Mouse (Mus musculus) neural tube, embryonic 13.5 days (tissue): ENCODE measurements around the gene Cdk2ap2. TPM values are rescaled to one million over a fixed set of nuclear protein-coding genes. Genes with fewer than 3 reads are reported as not detected.
A peak's percentile ranks its signal among the peaks of the same experiment; 100 is the strongest.
"Not testable (repeated sequence)": the region's sequence is repeated elsewhere in the genome, so short reads cannot be mapped to it uniquely, and the experiment has no call there.

Experiments
- ATAC-seq: fragments of 200-750 bp; cut with Nextera tagmentation; 2 replicates; pipeline ENCODE4 v1.8.0; 2017; ENCODE audit warnings: low read depth, mild to moderate bottlenecking, moderate TSS enrichment, moderate library complexity
- H3K27ac ChIP-seq: fragments of 300-500 bp; sonication (generic); replicated peaks from 2 replicates; pipeline ENCODE4 v1.5.1; 2015; ENCODE audit warnings: moderate library complexity, mild to moderate bottlenecking, inconsistent platforms
- H3K27me3 ChIP-seq: fragments of 300-500 bp; sonication (generic); 2 replicates; pipeline ENCODE4 v1.6.1; 2015; ENCODE audit warnings: mild to moderate bottlenecking, inconsistent platforms
- H3K36me3 ChIP-seq: fragments of 300-500 bp; sonication (generic); 2 replicates; pipeline ENCODE4 v1.6.1; 2015; ENCODE audit warnings: mild to moderate bottlenecking, inconsistent platforms
- H3K4me1 ChIP-seq: fragments of 300-500 bp; sonication (generic); replicated peaks from 2 replicates; pipeline ENCODE4 v1.6.1; 2015; ENCODE audit warnings: inconsistent platforms
- H3K4me2 ChIP-seq: fragments of 300-500 bp; sonication (generic); 2 replicates; pipeline ENCODE4 v1.6.1; 2015; ENCODE audit warnings: inconsistent platforms, mild to moderate bottlenecking, moderate library complexity
- H3K4me3 ChIP-seq: fragments of 300-500 bp; sonication (generic); 2 replicates; pipeline ENCODE4 v1.5.1; 2015; ENCODE audit warnings: mild to moderate bottlenecking, inconsistent platforms
- H3K9ac ChIP-seq: fragments of 300-500 bp; sonication (generic); 2 replicates; pipeline ENCODE4 v1.6.1; 2015; ENCODE audit warnings: moderate library complexity, mild to moderate bottlenecking, inconsistent platforms
- H3K9me3 ChIP-seq: fragments of 300-500 bp; sonication (generic); 2 replicates; pipeline ENCODE4 v1.6.1; 2016; ENCODE audit warnings: inconsistent platforms
- WGBS: fragments of 180-500 bp; shearing (Covaris S2); methylation state at CpG from one replicate; pipeline ENCODE4 v1.1.7; 2015; 5-methylcytosine and 5-hydroxymethylcytosine counted together
- polyA plus RNA-seq: library from polyadenylated mRNA; unstranded; fragments of >200 nt; fragmentation: Nextera tagmentation; extraction: Ambion mirVana; gene quantifications from 2 replicates; pipeline ENCODE4 v1.2.1, GENCODE M21; 2015

Cdk2ap2 gene
- polyA plus RNA-seq, 1 experiment from 2014 or later, result 86.4 TPM

GRCm38 (mm10) chr19:4122411-4123370, 25.7 kb downstream of the Cdk2ap2 start:
- Histone ChIP-seq H3K36me3 (peaks cover 9% of the 10 kb centered on the region), H3K4me3 (no peak overlapping the region), H3K9ac (no peak overlapping the region), H3K27ac (no peak overlapping the region), H3K4me1 (peaks cover 32% of the 10 kb centered on the region), H3K27me3 (no peaks in the 10 kb centered on the region), H3K9me3 (no peaks in the 10 kb centered on the region), H3K4me2 (no peak overlapping the region)
- no peak for ATAC-seq
- WGBS, result 89% methylated on average over 7 of the region's 7 CpGs

DNA sequence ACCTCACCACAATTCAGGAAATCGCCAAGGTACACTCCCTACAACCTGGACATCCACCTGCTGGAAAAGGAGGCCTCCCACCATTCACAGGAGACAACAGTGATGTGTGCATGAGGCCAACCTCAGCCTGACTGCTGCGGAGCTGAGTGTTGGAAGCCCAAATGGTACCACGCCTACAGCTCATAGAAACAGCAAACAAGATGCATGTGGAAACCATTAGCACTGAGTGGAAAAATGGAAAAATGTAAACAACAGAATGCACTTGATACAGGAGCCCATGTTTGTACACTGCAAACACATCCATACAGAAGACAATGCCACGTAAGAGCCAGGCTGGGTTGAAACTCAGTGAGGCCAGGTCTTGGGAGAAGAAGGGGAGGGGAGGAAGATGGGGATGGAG, 27.4 kb downstream of the Cdk2ap2 start:
- peaks cover 19% of the 10 kb centered on the region for H3K36me3 ChIP-seq
- 82% methylated on average over 4 of the region's 4 CpGs for WGBS
- no peak for ATAC-seq
- H3K4me2 ChIP-seq, result peak overlapping the region; percentile 78; the same call in 1 of the 2 replicates
- H3K9ac ChIP-seq, result peak overlapping the region; percentile 41
- H3K4me3 ChIP-seq, result no peak overlapping the region
- no peaks in the 10 kb centered on the region for H3K27me3 ChIP-seq
- H3K27ac ChIP-seq, result 0 out of 2 replicates have a peak overlapping the region, but pooled peaks have one; percentile 49
- H3K4me1 ChIP-seq, result peaks cover 33% of the 10 kb centered on the region
- H3K9me3 ChIP-seq, result no peaks in the 10 kb centered on the region

- Histone ChIP-seq H3K27ac (peak overlapping the region; percentile 49; the same call in 1 of the 2 replicates), H3K4me3 (peak overlapping the region; percentile 86)
- WGBS, result 10% methylated on average over 4 of the region's 4 CpGs
These were observed 28.3 kb downstream of the Cdk2ap2 start for GRCm38 (mm10) chr19:4125268-4125667.

GRCm38 (mm10) chr19:4125741-4126696, 29.0 kb downstream of the Cdk2ap2 start, which contains the start of gene Aip:
Gene Aip, minus strand, starts transcription at chr19:4125858.
- peak within 1 kb of the TSS; percentile 86 for H3K4me3 ChIP-seq
- no peaks in the 10 kb centered on the region for H3K9me3 ChIP-seq
- ATAC-seq, result peak; percentile 92
- H3K36me3 ChIP-seq, result peaks cover 34% of the 10 kb centered on the region
- peak within 1 kb of the TSS; percentile 93 for H3K9ac ChIP-seq
- H3K27ac ChIP-seq, result peak within 1 kb of the TSS; percentile 80
- H3K4me2 ChIP-seq, result peak within 1 kb of the TSS; percentile 78
- no peaks in the 10 kb centered on the region for H3K27me3 ChIP-seq
- H3K4me1 ChIP-seq, result peaks cover 22% of the 10 kb centered on the region
- under 1% methylated on average over 64 of the region's 64 CpGs for WGBS

More at GRCm38 (mm10) chr19:4125268-4125667, 28.3 kb downstream of the Cdk2ap2 start:
- Histone ChIP-seq H3K4me2 (peak overlapping the region; percentile 78), H3K9ac (peak overlapping the region; percentile 69), H3K4me1 (peaks cover 28% of the 10 kb centered on the region), H3K36me3 (peaks cover 27% of the 10 kb centered on the region)
- ATAC-seq, result peak; percentile 32
- H3K9me3 ChIP-seq, H3K27me3 ChIP-seq: not testable (repeated sequence)

- peaks cover 22% of the 10 kb centered on the region for H3K4me1 ChIP-seq
- no peaks in the 10 kb centered on the region for H3K27me3 ChIP-seq
- H3K9ac ChIP-seq, result peak overlapping the region; percentile 93
- no peaks in the 10 kb centered on the region for H3K9me3 ChIP-seq
- peak overlapping the region; percentile 86 for H3K4me3 ChIP-seq
- peaks cover 43% of the 10 kb centered on the region for H3K36me3 ChIP-seq
- 74% methylated on average over 7 of the region's 7 CpGs for WGBS
- H3K4me2 ChIP-seq, result peak overlapping the region; percentile 78
- H3K27ac ChIP-seq, result peak overlapping the region; percentile 80
- ATAC-seq, result no peak
These were observed 29.9 kb downstream of the Cdk2ap2 start for GRCm38 (mm10) chr19:4126759-4127495.

GRCm38 (mm10) chr19:4129462-4129861, 32.5 kb downstream of the Cdk2ap2 start:
- no peak for ATAC-seq
- H3K36me3 ChIP-seq, result peaks cover 59% of the 10 kb centered on the region

GRCm38 (mm10) chr19:4130106-4130505, 33.1 kb downstream of the Cdk2ap2 start:
- Histone ChIP-seq H3K4me1 (peaks cover 19% of the 10 kb centered on the region), H3K4me3 (no peak overlapping the region), H3K9ac (no peak overlapping the region), H3K27me3 (no peaks in the 10 kb centered on the region), H3K36me3 (peaks cover 59% of the 10 kb centered on the region), H3K27ac (no peak overlapping the region), H3K9me3 (no peaks in the 10 kb centered on the region), H3K4me2 (no peak overlapping the region)
- 87% methylated on average over 4 of the region's 4 CpGs for WGBS
- no peak for ATAC-seq

More at GRCm38 (mm10) chr19:4129462-4129861, 32.5 kb downstream of the Cdk2ap2 start:
- 94% methylated on average over 7 of the region's 7 CpGs for WGBS
- H3K4me1 ChIP-seq, result peaks cover 22% of the 10 kb centered on the region
- no peaks in the 10 kb centered on the region for H3K27me3 ChIP-seq
- H3K27ac ChIP-seq, result no peak overlapping the region
- H3K4me2 ChIP-seq, result no peak overlapping the region
- H3K9me3 ChIP-seq, result no peaks in the 10 kb centered on the region
- no peak overlapping the region for H3K9ac ChIP-seq
- H3K4me3 ChIP-seq, result no peak overlapping the region

- Histone ChIP-seq H3K27ac (no peak overlapping the region), H3K4me2 (no peak overlapping the region), H3K36me3 (peaks cover 59% of the 10 kb centered on the region), H3K9ac (no peak overlapping the region), H3K4me1 (peaks cover 17% of the 10 kb centered on the region), H3K4me3 (no peak overlapping the region), H3K27me3 (no peaks in the 10 kb centered on the region), H3K9me3 (no peaks in the 10 kb centered on the region)
- no peak for ATAC-seq
- 95% methylated on average over 5 of the region's 5 CpGs for WGBS
These were observed 34.1 kb downstream of the Cdk2ap2 start for GRCm38 (mm10) chr19:4131075-4131474.

DNA sequence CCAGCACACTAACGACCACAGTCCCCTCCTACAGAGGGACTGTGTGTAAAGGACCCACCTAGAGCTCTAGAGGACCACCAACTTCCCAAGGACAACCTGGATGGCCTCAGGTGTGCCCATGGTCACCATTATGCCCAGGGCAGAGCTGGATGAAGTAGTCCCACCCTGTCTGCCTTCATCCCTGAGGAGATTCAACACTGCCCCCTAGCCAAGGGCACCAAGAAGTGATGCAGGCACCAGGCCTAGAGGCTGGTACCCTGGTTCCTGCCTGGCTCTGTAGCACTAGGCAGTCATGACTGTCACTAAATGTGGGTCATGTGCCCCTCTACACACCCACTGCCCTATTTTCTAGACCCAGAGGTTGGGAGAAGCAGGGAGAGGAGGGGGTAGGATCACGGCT, 34.8 kb downstream of the Cdk2ap2 start:
- H3K4me3 ChIP-seq, result no peak overlapping the region
- no peaks in the 10 kb centered on the region for H3K27me3 ChIP-seq
- no peaks in the 10 kb centered on the region for H3K9me3 ChIP-seq
- H3K4me2 ChIP-seq, result no peak overlapping the region
- H3K36me3 ChIP-seq, result peaks cover 59% of the 10 kb centered on the region
- no peak overlapping the region for H3K9ac ChIP-seq
- no peak overlapping the region for H3K27ac ChIP-seq
- 84% methylated on average over 2 of the region's 2 CpGs for WGBS
- no peak for ATAC-seq
- peaks cover 10% of the 10 kb centered on the region for H3K4me1 ChIP-seq

- WGBS, result 88% methylated on average over 4 of the region's 4 CpGs
- Histone ChIP-seq H3K4me3 (no peak overlapping the region), H3K9ac (no peak overlapping the region), H3K4me1 (peaks cover 8% of the 10 kb centered on the region; the same call in 1 of the 2 replicates), H3K27me3 (no peaks in the 10 kb centered on the region), H3K9me3 (no peaks in the 10 kb centered on the region), H3K36me3 (peaks cover 40% of the 10 kb centered on the region), H3K4me2 (no peak overlapping the region), H3K27ac (no peak overlapping the region)
- no peak for ATAC-seq
These were observed 37.4 kb downstream of the Cdk2ap2 start for GRCm38 (mm10) chr19:4134354-4134753.
